Mouse (Mus musculus) central nervous system, embryonic 18 days (tissue): ENCODE measurements around the gene Rab15. TPM values are rescaled to one million over a fixed set of nuclear protein-coding genes. Genes with fewer than 3 reads are reported as not detected.

ENCODE experiments used
- polyA plus RNA-seq: library from polyadenylated mRNA; depleted of rRNA; stranded (reverse); fragments of >200 nt; gene quantifications from 2 replicates; pipeline ENCODE4 v1.2.3, GENCODE M21; 2012; rRNA removed

Rab15 gene
- 58.2 and 58.7 TPM in 2 replicates for polyA plus RNA-seq

DNA sequence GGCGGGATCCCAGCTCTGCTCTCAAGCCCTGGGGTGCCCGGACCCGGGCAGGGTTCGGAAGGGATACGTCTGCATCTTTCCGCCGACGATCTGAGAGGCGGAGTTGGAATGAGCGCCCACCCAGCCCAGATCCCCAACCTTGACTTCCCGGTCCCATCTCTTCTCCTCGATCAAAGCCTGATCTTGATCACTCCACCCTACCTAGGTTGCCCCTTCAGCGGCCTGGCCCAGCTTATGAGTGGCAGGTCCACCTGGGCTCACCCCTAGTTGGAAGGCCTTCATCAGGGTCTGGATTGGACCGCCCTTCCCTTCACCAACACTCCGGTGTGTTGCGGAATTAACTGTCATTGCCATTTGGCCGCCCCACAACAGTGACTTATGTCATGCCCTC, at the start of gene Rab15:
Rab15 (minus strand) TSS at position 258 of the 391 bp plus-strand sequence.

GRCm38 (mm10) chr12:76795350-76795749, 27.4 kb downstream of the Rab15 start, which contains the start of gene Gpx2:
Gene Gpx2, minus strand, starts transcription at chr12:76795554.

GRCm38 (mm10) chr12:76765354-76765851, 57.3 kb downstream of the Rab15 start, which contains the start of the genes Churc1 and Fntb:
Gene Churc1, plus strand, starts transcription at chr12:76765538.
Gene Fntb, plus strand, starts transcription at chr12:76765589.

Other genes with a start within 250 kb of the Rab15 start
- 6.7 and 7.0 TPM in 2 replicates for gene Sptb, start 112.4 kb downstream of the Rab15 start, polyA plus RNA-seq
- gene Churc1, start 57.4 kb downstream of the Rab15 start, polyA plus RNA-seq, result 66.9 and 74.4 TPM in 2 replicates
- 37.4 and 38.3 TPM in 2 replicates for gene Fntb, start 57.3 kb downstream of the Rab15 start, polyA plus RNA-seq
- 0.28 and 0.39 TPM in 2 replicates for gene Gpx2, start 27.4 kb downstream of the Rab15 start, polyA plus RNA-seq
- gene Max, start 139.3 kb upstream of the Rab15 start, polyA plus RNA-seq, result 49.4 and 54.0 TPM in 2 replicates